Comparison of ENCODE assay signal across 8 mouse cellular contexts in the genomic region with DNA sequence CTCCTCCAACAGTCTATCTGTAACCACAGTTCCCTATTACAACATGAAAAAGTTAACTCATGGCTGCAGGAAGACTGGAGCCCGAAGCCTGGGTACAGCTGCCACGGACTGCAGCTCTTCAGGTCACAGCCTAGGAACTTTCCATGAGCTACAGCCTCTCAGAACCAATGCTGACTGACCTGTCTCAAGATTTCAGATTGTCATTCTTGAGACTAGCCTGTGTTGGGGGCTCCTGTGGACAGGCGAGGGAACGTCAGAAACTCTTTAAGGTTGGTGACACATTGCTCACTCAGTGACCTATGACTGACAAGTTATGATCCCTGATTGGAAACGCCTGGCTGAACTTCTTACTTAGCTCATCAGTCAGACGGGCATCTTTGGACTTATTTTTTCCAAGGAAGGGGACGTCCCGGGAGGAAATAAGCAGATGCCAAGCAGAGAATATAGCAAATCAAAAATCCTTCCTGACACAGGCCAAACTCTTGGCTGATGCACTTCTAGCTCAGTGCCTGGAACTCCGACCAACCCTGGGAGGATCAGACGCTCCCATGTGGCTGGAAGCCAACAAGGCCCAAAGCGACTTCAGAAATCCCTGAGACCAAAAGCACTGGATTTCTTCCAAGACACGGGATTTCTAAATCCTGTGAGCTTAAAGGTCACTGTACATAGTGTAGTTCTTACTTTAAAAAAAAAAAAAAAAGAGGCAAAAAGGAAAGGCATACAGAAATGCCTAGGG.
A peak's percentile ranks its signal among the peaks of the same experiment; 100 is the strongest.
DNase-seq lines count a peak whose midpoint lies in the region; ATAC-seq lines count a peak whose summit lies in the region.

No protein-coding gene starts in this region.

- H3K9me3 ChIP-seq in intestine, embryonic 14.5 days (ENCODE audit: control insufficient read depth, low read length), result no peaks in the 10 kb centered on the region

- peaks cover 9% of the 10 kb centered on the region for H3K4me1 ChIP-seq in intestine, embryonic 14.5 days (replicated peaks; ENCODE audit: control insufficient read depth, insufficient read depth, low read length)

- 59% methylated on average over 12 of the region's 12 CpGs for WGBS in intestine, embryonic 14.5 days

- H3K4me2 ChIP-seq in intestine, embryonic 14.5 days (ENCODE audit: low read length), result no peak overlapping the region

- no peak overlapping the region for H3K9ac ChIP-seq in intestine, embryonic 14.5 days (ENCODE audit: low read length)

- H3K27me3 ChIP-seq in intestine, embryonic 14.5 days (replicated peaks; ENCODE audit: control insufficient read depth, insufficient read depth, low read length), result no peaks in the 10 kb centered on the region

- no peaks in the 10 kb centered on the region for H3K36me3 ChIP-seq in intestine, embryonic 14.5 days (ENCODE audit: control insufficient read depth, insufficient read depth, low read length)

- peak overlapping the region; percentile 0; the same call in 1 of the 2 replicates for H3K27ac ChIP-seq in intestine, embryonic 14.5 days (ENCODE audit: low read depth)

- no peak overlapping the region for H3K4me3 ChIP-seq in intestine, embryonic 14.5 days (ENCODE audit: low read depth, low read length)

- DNase-seq in ovary, postnatal 36 days (ENCODE audit: low spot score), result peak; percentile 54
- no peak for DNase-seq in ovary, postnatal 10 days (ENCODE audit: low spot score)
- peak; percentile 59 for DNase-seq in fibroblast of lung, adult 2 months (ENCODE audit: low read depth)
- no peak for DNase-seq in intestine, embryonic 14.5 days (ENCODE audit: low spot score)
- peak; percentile 68 for DNase-seq in lung, postnatal 10 days
- DNase-seq in right cerebral cortex, adult 18-20 months, result no peak
- DNase-seq in left cerebral cortex, adult 18-20 months (ENCODE audit: low spot score in 2 of 2), result no peak
- DNase-seq in spleen, postnatal 4 days (ENCODE audit: low spot score in 2 of 2), result no peak

- ATAC-seq in intestine, embryonic 14.5 days (replicated peaks; ENCODE audit: low FRiP score, low TSS enrichment, low read depth), result no peak

Comparison
In these comparisons a context has a peak if more than half of its experiments do, and no peak if none do; other contexts are left out.
1. DNase-seq: peak in ovary, postnatal 36 days (single experiment), fibroblast of lung, adult 2 months (single experiment) and lung, postnatal 10 days (single experiment); none in ovary, postnatal 10 days (single experiment), intestine, embryonic 14.5 days (single experiment), right cerebral cortex, adult 18-20 months (single experiment), left cerebral cortex, adult 18-20 months (0 of 2) and spleen, postnatal 4 days (0 of 2).